Mouse (Mus musculus) lung, embryonic 16.5 days (tissue): ENCODE results near the gene Klhdc9. TPM values are rescaled to one million over a fixed set of nuclear protein-coding genes. Genes with fewer than 3 reads are reported as not detected.
A peak's percentile ranks its signal among the peaks of the same experiment; 100 is the strongest.

Experiments used
- ATAC-seq: fragments of 200-750 bp; cut with Nextera tagmentation; 2 replicates; pipeline ENCODE4 v1.8.0; 2017; ENCODE audit warnings: low read depth, mild to moderate bottlenecking, moderate library complexity
- H3K27ac ChIP-seq: fragments of 300-500 bp; sonication (generic); 2 replicates; pipeline ENCODE4 v1.5.1; 2014; ENCODE audit warnings: mild to moderate bottlenecking, control low read depth, low read length
- H3K27me3 ChIP-seq: fragments of 300-500 bp; sonication (generic); 2 replicates; pipeline ENCODE4 v1.6.1; 2014; ENCODE audit warnings: low read depth, low read length, mixed read lengths; ENCODE audit not compliant: control insufficient read depth, insufficient read depth
- H3K36me3 ChIP-seq: fragments of 300-500 bp; sonication (generic); 2 replicates; pipeline ENCODE4 v1.6.1; 2014; ENCODE audit warnings: low read length; ENCODE audit not compliant: control insufficient read depth, insufficient read depth
- H3K4me1 ChIP-seq: fragments of 300-500 bp; sonication (generic); replicated peaks from 2 replicates; pipeline ENCODE4 v1.6.1; 2014; ENCODE audit warnings: low read length, mixed read lengths; ENCODE audit not compliant: control insufficient read depth, insufficient read depth
- H3K4me2 ChIP-seq: fragments of 300-500 bp; sonication (generic); 2 replicates; pipeline ENCODE4 v1.6.1; 2014; ENCODE audit warnings: low read depth, low read length, control low read depth
- H3K4me3 ChIP-seq: fragments of 300-500 bp; sonication (generic); 2 replicates; pipeline ENCODE4 v1.5.1; 2014; ENCODE audit warnings: mild to moderate bottlenecking, low read length, control low read depth
- H3K9ac ChIP-seq: fragments of 300-500 bp; sonication (generic); 2 replicates; pipeline ENCODE4 v1.6.1; 2014; ENCODE audit warnings: low read length, control low read depth
- H3K9me3 ChIP-seq: fragments of 300-500 bp; sonication (generic); 2 replicates; pipeline ENCODE4 v1.6.1; 2016; ENCODE audit warnings: low read length; ENCODE audit not compliant: control insufficient read depth
- WGBS: fragments of 180-500 bp; shearing (Covaris S2); extraction: QIAGEN DNeasy Blood & Tissue Kit; methylation state at CpG from one replicate; pipeline ENCODE4 v1.1.7; 2014; 5-methylcytosine and 5-hydroxymethylcytosine counted together
- polyA plus RNA-seq: library from polyadenylated mRNA; unstranded; fragments of >200 nt; fragmentation: Nextera tagmentation; extraction: Ambion mirVana; gene quantifications from 2 replicates; pipeline ENCODE4 v1.2.1, GENCODE M21; 2015

The Klhdc9 gene
- polyA plus RNA-seq, 1 experiment from 2014 or later, result 3.8 TPM

- H3K4me1 ChIP-seq, result peaks cover 11% of the 10 kb centered on the region
- peaks cover 4% of the 10 kb centered on the region; the same call in 1 of the 2 replicates for H3K9me3 ChIP-seq
- no peaks in the 10 kb centered on the region for H3K27me3 ChIP-seq
- H3K4me2 ChIP-seq, result peak within 1 kb of the TSS; percentile 81
- H3K27ac ChIP-seq, result peak within 1 kb of the TSS; percentile 26
- H3K36me3 ChIP-seq, result peaks cover 16% of the 10 kb centered on the region
- 1% methylated on average over 53 of the region's 53 CpGs for WGBS
- ATAC-seq, result peak; percentile 94
- H3K9ac ChIP-seq, result peak within 1 kb of the TSS; percentile 82
- peak within 1 kb of the TSS; percentile 79 for H3K4me3 ChIP-seq
Measured at GRCm38 (mm10) chr1:171345225-171346094, 15.1 kb downstream of the Klhdc9 start, which contains the start of the genes Nit1 and Pfdn2. Gene Nit1 (minus strand): TSS chr1:171345646. Gene Pfdn2 (plus strand): TSS chr1:171345670.

- H3K36me3 ChIP-seq, result peaks cover 20% of the 10 kb centered on the region
- peak overlapping the region; percentile 79 for H3K4me3 ChIP-seq
- peak overlapping the region; percentile 82 for H3K9ac ChIP-seq
- WGBS, result 70% methylated on average over 9 of the region's 9 CpGs
- H3K27me3 ChIP-seq, result no peaks in the 10 kb centered on the region
- H3K4me2 ChIP-seq, result peak overlapping the region; percentile 81
- peak overlapping the region; percentile 26; the same call in 1 of the 2 replicates for H3K27ac ChIP-seq
- H3K9me3 ChIP-seq, result peaks cover 4% of the 10 kb centered on the region; the same call in 1 of the 2 replicates
- no peak for ATAC-seq
- peaks cover 11% of the 10 kb centered on the region for H3K4me1 ChIP-seq
Measured at GRCm38 (mm10) chr1:171344715-171345114, 15.9 kb downstream of the Klhdc9 start.

- 73% methylated on average over 9 of the region's 9 CpGs for WGBS
- H3K9me3 ChIP-seq, result peaks cover 4% of the 10 kb centered on the region; the same call in 1 of the 2 replicates
- H3K4me1 ChIP-seq, result peaks cover 11% of the 10 kb centered on the region
- H3K27me3 ChIP-seq, result no peaks in the 10 kb centered on the region
- H3K36me3 ChIP-seq, result peaks cover 25% of the 10 kb centered on the region
- 0 out of 2 replicates have a peak, but pooled peaks have one; percentile 13 for ATAC-seq
- H3K4me3 ChIP-seq, result no peak overlapping the region
- peak overlapping the region; percentile 81 for H3K4me2 ChIP-seq
- H3K9ac ChIP-seq, result no peak overlapping the region
- H3K27ac ChIP-seq, result no peak overlapping the region
Measured at GRCm38 (mm10) chr1:171343922-171344677, 16.5 kb downstream of the Klhdc9 start.

- Histone ChIP-seq H3K9ac (no peak overlapping the region), H3K27me3 (no peaks in the 10 kb centered on the region), H3K9me3 (peaks cover 4% of the 10 kb centered on the region; the same call in 1 of the 2 replicates), H3K27ac (no peak overlapping the region), H3K4me2 (no peak overlapping the region), H3K36me3 (peaks cover 29% of the 10 kb centered on the region), H3K4me1 (peaks cover 11% of the 10 kb centered on the region), H3K4me3 (no peak overlapping the region)
- ATAC-seq, result no peak
- WGBS, result 84% methylated on average over 16 of the region's 16 CpGs
Measured at GRCm38 (mm10) chr1:171342262-171343207, 18.1 kb downstream of the Klhdc9 start.

GRCm38 (mm10) chr1:171330216-171330560 is 30.4 kb downstream of the Klhdc9 start:
- H3K27me3 ChIP-seq, result no peaks in the 10 kb centered on the region
- ATAC-seq, result no peak
- H3K27ac ChIP-seq, result peak overlapping the region; percentile 100
- 0% methylated on average over 4 of the region's 4 CpGs for WGBS
- no peaks in the 10 kb centered on the region; the same call in 1 of the 2 replicates for H3K36me3 ChIP-seq
- peak overlapping the region; percentile 73 for H3K4me2 ChIP-seq
- H3K4me1 ChIP-seq, result peaks cover 23% of the 10 kb centered on the region
- H3K9ac ChIP-seq, result peak overlapping the region; percentile 99
- H3K4me3 ChIP-seq, result peak overlapping the region; percentile 91
- H3K9me3 ChIP-seq, result no peaks in the 10 kb centered on the region

GRCm38 (mm10) chr1:171329433-171330215 is 31.0 kb downstream of the Klhdc9 start:
- under 1% methylated on average over 39 of the region's 61 CpGs for WGBS
- H3K36me3 ChIP-seq, result no peaks in the 10 kb centered on the region; the same call in 1 of the 2 replicates
- H3K4me3 ChIP-seq, result peak overlapping the region; percentile 91
- H3K9ac ChIP-seq, result peak overlapping the region; percentile 99
- peak overlapping the region; percentile 73 for H3K4me2 ChIP-seq
- no peaks in the 10 kb centered on the region for H3K9me3 ChIP-seq
- H3K27ac ChIP-seq, result peak overlapping the region; percentile 100
- H3K4me1 ChIP-seq, result peaks cover 23% of the 10 kb centered on the region
- no peaks in the 10 kb centered on the region for H3K27me3 ChIP-seq
- ATAC-seq, result peak; percentile 95

- Histone ChIP-seq H3K36me3 (no peaks in the 10 kb centered on the region; the same call in 1 of the 2 replicates), H3K9ac (peak within 1 kb of the TSS; percentile 99), H3K4me3 (peak within 1 kb of the TSS; percentile 91), H3K9me3 (no peaks in the 10 kb centered on the region), H3K27me3 (no peaks in the 10 kb centered on the region), H3K4me1 (peaks cover 23% of the 10 kb centered on the region), H3K4me2 (peak within 1 kb of the TSS; percentile 73), H3K27ac (peak within 1 kb of the TSS; percentile 100)
- peak; percentile 96 for ATAC-seq
- WGBS, result under 1% methylated on average over 43 of the region's 48 CpGs
Measured at GRCm38 (mm10) chr1:171328839-171329432, 31.7 kb downstream of the Klhdc9 start, which contains the start of gene Dedd. Gene Dedd (plus strand): TSS chr1:171329145.
